Mouse (Mus musculus) monocyte, adult 5-6 weeks (primary cell): Measurements from ENCODE around the gene Rnf151. TPM values are rescaled to one million over a fixed set of nuclear protein-coding genes. Genes with fewer than 3 reads are reported as not detected.

Source experiments
- ATAC-seq: fragments of 153-309, 156-312 bp; replicated peaks from 2 replicates; pipeline ENCODE4 v1.8.0; 2017; ENCODE audit warnings: mild to moderate bottlenecking; ENCODE audit not compliant: low TSS enrichment, insufficient number of reproducible peaks, severe bottlenecking, poor library complexity, low FRiP score
- total RNA-seq: library from RNA; stranded (forward); fragments of 200-1000, 200-491, 200-594 nt; gene quantifications from 3 replicates; pipeline ENCODE4 v1.2.3, GENCODE M21; 2017

The Rnf151 gene
- total RNA-seq, 1 experiment from 2014 or later: not detected

DNA sequence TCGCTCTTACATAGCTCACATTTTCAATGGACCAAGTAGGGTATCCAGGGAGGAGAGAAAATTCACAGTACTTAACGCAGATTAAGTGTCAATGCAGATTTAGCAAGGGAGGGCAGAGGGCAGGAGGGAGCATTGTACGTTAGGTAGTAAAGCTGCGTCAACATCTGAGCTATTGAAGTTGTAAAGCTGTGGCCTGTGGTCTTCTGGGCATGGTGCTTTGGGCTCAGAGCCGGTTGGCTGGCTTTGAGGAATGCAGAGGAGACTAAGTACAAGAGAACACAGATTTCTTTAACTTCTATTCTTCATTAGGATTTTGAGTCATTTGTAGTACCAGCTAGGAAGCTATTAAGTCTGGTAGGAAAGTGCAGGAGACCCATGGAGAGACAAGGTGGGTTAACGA is 2.3 kb downstream of the Rnf151 start:
- ATAC-seq: no peak

DNA sequence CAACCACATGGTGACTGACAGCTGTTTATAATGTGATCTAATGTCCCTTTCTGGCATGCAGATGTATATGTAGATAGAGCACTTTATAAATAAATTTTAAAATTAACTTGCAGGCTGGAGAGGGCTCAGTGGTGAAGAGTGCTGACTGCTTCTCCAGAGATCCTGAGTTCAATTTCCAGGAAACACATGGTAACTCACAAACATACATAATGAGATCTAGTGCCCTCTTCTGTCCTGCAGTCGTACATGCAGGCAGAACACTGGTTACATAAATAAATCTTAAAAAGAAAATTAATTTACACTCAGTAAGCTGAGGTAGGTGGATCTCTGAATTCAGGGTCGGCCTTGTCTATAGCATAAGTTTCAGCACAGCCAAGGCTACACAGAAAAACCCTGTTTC is 9.2 kb downstream of the Rnf151 start:
- ATAC-seq: peak; percentile 62

DNA sequence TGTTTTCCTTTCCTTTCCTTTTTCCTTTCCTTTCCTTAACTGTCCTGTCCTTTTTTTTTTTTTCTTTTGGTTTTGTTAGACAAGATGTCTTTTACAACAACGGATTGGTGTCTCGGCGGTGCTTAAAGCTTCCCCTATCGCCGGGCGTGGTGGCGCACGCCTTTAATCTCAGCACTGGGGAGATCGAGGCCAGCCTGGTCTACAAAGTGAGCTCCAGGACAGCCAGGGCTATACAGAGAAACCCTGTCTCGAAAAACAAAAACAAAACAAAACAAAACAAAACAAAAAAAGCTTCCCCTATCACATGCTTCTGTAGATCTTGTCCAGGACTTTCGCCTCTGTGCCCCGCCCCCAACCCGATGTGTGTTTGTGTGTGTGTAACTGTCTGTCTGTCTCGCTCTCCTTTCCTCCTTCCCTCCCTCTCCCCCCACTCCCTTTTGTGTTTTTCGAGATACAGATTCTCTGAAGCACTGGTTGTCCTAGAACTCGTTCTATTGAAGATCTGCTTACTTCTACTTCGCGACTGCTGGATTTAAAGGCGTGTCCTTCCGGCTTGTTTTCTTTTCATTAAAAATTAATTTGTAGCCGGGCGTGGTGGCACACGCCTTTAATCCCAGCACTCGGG is 9.9 kb downstream of the Rnf151 start:
- ATAC-seq: no peak

DNA sequence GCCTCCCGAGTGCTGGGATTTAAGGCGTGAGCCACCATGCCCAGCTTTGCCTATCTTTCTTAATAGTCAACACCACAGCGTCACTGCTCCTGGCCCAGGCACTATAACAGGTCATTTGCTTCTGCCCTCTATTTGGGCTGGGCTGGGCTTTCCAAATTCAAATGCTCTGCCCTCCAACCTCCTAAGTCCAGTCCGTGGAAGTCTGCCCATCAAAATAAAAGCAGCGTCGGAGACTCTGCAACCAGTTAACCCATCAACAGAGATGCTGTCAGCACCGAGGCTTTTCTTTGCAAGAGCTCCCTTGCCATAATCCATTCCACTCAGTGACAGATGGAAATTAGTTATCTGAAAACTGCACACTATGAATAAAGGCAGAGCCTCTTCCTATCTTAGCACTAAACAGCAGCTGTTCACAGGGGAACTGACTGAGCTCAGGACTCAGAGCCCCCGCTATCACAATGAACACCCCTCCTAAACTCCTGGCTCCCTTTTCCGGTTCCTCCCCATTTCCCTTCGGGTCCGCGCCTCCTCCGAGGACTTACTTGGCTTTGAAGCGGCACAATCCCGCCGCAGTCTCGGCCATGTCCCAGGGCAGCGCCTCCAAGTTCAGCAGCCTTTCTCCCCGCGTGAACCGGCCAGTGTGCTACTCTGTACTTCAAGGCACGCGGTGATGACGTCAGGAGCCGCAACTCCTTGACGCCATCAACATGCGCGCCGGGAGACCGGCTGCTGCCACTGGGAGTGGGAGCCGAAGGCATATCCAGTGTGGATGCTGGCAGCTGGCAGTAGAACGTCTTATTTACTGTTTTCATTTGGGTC is 10.7 kb downstream of the Rnf151 start, which contains the start of gene Tbl3:
Tbl3 (minus strand) TSS at position 679 of the 819 bp plus-strand sequence.
- ATAC-seq: peak; percentile 91

DNA sequence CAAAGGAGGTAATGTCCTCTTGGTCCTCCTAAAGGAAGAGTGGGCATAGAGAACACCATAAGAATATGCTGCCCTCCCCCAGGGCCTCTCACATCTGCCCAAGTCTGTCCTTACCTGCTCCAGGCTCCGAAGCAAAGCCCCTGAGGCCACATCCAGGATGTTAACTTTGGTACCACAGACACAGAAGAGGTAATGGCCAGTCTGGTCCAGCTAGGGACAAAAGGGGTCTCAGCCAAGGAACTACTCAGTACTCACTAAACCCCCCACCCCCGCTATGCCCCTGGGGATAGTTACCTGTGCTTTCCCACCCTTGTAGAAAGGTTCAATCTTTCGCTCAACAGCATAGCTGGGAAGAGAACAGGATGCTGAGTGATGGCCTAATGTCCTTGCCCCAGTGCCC is 12.0 kb downstream of the Rnf151 start:
- no peak for ATAC-seq

DNA sequence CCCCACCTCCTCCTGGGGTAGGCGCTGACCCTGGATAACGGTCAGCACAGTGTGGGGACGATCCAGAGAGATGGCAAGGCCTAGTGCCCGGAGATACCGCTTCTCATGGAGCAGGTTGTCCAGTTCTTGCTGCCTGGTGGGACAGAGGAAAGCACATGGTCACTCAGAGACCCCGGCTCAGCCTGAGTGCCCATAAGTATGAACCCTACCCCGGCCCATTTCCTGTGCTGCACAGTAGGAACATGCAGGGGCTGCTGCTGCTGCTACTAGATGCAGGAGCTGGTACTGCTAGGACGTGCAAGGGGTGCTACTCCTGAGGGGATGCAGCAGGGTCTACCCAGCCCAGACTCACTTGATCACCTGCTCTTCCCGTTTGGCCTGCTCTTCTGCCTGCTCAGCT is 16.6 kb downstream of the Rnf151 start:
- ATAC-seq: no peak

DNA sequence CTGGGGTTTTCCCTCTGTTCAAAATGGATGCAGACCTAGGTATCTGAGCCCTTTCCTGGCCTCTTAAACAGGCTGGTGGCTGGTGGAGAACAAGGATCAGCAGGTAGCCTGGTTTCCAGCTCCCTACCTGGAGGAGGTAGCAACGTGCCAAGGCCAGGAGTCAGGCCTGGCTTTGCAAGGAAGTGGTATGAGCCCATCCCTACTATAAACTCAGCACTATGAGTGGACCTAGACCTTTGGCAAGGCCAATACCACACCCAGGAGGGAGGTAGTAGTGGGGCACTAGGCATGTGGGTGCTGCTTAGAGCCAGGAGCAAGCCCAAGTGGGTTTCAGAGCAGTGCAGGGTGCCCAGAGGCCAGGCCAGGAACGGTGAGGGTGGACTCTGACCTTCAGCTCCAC is 18.4 kb downstream of the Rnf151 start:
- no peak for ATAC-seq

DNA sequence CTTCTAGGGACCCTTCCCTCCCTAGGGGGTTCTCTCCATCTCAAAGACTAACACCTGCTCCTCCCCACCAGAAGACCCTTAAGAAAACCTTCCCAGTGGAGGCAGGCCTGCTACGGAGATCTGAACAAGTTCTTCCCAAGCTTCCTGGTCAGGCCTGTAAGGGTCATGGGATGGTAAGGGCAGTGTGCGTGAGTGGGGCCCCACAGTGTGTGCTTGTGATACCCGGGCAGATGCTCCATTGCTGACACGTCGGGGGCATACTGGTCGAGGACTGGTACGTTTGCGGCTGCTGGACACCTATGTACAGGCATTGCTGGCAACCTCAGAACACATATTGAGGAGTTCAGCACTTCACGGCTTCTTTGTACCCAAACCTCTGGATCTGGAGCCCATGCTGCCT is 19.1 kb downstream of the Rnf151 start:
- no peak for ATAC-seq

DNA sequence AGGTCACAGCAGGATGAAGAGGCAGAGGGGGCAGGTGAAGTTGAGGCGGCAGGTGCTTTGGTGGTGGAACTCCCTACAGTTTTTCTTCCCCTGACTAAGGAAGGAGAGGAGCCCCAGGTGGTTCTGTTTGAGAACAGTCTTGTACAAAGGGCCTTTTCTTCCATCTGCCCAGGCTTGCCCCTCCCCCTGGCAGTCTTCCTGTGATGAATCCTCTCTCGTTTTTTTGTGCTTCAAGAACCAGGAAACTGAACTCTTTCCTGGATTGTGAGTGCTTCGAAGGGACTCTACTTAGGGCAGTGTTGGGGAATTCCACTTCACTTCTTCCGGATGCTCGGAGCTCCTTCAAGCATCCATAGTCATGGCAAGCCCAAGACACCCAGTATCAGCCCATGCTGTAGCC is 19.9 kb downstream of the Rnf151 start:
- ATAC-seq: no peak

DNA sequence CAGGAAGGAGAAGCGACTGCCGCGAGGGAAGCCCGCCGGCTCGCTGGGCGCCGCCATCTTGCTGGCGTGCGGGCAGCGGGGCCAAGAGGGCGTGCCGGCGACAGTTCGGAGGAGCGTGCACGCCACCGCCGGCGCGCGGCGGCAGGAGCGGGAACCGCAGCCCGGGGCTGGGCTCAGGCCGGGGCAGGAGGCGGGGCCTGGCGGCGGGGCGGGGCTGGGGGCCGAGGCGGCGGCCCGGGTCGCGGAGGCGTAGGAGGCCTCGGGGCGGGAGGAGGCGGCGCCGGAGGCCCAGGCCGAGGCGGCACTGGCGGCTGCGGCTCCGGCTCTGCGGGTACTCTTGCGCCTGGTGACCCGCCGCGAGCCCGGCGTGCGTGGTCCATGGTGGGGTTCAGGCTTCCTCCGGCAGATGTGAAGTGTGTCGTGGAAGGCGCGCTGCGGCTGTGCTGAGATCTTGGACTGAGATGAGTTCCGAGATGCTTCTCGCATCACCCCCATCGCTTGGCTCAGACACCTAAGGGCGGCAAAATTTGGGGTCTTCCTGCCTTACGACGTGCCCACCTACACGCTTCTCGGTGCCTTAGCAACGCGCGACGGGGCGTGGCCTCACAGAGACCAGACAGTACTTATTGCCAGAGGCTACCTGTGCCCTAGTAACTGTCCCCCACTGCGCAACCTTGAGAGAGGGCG is 21.7 kb downstream of the Rnf151 start, which contains the start of the genes Gfer and Noxo1:
Gfer (minus strand) TSS at position 146 of the 687 bp plus-strand sequence.
Noxo1 (plus strand) TSS at position 224 of the 687 bp plus-strand sequence.
- peak; percentile 41 for ATAC-seq

DNA sequence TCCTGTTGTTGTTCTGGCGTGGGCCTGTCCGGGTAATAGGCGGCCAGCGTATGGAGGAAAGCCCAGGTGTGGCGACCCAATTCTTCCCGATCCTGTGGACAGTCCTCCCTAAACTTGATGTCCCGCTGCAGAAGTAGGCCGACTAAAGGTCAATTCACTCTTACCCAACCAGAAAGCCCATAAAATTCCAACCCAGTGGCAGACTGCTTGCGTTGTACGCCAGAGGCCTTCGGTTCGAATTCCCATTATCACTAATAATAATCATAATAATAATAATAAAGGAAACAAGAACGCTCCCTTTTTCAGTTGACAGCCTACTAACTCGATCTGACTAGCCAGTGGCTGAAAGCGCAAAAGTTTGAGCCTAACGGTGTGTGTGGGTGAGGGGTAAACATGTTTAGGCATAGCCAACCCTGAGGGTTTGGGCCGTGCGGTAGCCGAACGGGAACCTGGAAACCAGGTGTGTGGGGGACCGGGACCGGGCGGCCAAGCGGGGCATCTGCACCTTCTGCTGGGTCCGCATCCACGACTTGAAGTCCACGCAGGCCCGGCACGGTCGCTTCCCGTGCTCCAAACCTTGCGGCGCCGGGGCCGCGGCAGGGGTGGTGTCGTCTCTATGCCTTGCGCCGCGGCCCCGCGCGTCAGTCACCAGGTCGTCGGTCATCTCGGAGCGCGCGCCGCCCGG is 22.4 kb downstream of the Rnf151 start:
- no peak for ATAC-seq

DNA sequence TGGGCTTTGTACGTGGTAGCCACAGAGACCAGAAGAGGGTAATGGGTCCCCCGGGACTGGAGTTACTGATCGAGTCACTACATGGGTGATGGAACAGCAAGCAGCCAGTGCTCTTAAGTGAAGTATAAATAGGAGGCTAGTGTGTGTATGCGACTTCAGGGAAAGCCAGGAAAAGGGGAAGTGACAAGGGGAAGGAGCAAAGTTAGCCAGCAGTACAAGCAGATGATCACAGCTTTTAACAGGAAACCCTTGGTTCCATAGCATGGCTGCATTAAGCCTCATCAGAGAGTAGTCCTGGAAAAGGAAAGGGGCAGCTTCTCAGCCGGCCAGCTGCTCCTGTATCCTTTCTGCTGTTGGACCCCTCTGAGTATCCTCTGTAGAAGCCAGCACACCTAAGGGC is 25.5 kb downstream of the Rnf151 start:
- ATAC-seq: no peak

DNA sequence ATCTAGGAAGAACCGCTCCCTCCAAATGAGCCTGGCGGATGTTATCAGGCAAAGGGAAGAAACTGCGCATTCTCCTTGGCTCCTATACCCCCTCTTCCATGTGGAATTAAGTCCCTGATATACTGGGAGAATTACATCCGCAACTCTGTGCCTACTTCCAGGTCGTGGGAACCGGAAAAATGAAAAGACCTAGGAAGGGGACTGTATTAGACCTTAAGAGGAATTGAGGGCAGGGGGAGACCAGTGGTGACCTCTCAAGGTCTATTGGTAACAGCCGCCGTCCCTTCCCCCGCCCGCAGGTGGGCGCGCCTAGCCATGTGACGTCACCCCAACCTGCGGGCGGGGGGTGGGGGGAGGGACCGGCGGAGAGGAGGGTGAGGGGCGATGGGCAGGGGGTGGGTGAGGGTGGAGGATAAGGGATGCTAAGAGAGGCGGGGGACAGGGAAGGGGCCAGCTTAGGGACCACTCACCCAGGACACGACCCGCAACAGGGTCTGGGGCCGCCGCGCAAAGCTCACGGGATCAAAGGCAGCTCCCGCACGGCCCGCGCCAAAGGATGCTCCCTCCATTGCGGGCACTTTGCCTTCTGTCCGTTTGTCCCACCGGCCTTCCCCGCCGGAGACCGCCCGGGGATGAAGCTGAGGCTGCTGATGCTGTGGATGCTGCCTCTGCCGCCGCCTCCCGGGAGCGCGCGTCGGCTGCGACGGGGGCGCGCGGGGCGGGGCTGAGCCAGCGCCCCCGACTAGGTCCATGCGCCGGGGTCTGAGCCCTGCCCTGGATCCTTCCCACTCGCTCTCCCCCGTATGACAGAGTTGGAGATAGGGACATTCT is 28.4 kb downstream of the Rnf151 start, which contains the start of gene Syngr3:
Syngr3 (minus strand) TSS at position 705 of the 831 bp plus-strand sequence.
- ATAC-seq: no peak

DNA sequence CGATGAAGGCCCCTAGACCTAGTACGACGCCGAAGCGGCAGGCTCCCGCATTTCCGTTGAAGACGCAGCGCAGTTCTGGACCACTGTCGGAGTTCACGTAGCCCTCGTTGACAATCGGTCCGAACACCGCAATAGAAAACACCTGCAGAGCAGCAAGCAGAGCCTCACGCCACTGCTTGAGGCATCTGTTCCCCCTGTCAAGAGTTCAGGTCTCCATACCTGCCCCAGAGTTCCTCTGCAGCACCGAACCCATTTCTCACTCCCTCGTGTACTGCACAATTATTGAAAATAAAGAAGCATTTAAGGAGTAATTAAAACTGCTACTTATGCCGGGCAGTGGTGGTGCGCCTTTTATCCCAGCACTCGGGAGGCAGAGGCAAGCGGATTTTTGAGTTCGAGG is 30.3 kb downstream of the Rnf151 start:
- no peak for ATAC-seq

DNA sequence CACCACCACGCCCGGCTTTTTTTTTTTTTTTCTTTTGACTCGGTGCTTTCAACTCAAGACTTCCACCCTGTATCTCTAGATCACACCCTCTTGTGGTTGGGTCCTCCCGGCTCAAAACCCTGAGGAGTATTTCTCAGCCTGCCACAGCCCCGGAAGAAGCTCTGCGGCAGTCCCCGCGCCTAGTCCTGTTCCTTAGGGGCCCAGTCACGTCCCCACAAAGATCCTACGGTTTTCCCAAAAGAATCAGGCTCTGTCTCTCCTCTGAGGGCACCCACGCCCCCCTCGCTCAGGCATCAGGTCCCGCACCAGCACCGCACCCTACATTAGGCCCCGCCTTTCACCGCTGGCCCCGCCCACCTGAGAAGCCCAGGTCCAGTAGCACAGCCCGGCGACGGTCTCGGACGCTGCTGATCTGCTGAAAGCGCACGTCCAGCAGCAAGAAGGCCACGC is 30.7 kb downstream of the Rnf151 start:
- ATAC-seq: peak; percentile 57; the same call in 1 of the 2 replicates

DNA sequence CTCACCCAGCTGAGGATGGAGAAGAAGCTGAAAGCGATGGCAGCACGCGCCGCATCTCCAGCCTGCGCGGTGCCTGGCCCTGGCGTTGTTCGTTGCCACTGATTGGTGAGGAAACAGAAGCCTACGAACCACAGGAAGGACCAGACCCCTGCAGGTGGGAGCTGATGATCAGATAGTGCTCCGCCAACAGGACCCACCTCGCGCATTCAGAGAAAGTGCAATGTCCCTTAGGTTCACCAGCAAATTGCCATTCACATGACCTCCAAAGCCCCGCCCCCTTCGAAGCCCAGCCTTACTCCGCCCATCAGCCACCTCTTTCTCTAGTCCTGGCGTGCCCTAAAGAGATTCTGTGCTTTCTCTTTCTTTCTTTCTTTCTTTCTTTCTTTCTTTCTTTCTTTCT is 31.3 kb downstream of the Rnf151 start:
- ATAC-seq: peak; percentile 58; the same call in 1 of the 2 replicates

DNA sequence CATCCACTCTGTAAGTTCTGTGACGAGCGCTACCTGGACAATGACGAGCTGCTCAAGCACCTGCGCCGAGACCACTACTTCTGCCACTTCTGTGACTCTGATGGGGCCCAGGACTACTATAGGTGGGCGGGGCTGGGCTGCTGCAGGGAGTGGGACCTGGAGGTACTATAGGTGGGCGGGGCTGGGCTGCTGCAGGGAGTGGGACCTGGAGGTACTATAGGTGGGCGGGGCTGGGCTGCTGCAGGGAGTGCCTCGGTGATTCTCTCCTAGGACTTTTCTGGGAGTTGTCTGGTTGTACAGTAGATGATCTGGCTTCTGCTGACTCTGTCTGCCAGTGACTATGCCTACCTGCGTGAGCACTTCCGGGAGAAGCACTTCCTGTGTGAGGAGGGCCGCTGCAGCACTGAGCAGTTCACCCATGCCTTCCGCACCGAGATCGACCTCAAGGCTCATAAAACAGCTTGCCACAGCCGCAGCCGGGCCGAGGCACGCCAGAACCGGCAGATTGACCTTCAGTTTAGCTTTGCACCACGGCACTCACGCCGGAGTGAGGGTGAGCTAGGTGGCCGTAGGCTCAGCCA is 40.3 kb downstream of the Rnf151 start:
- ATAC-seq: no peak

DNA sequence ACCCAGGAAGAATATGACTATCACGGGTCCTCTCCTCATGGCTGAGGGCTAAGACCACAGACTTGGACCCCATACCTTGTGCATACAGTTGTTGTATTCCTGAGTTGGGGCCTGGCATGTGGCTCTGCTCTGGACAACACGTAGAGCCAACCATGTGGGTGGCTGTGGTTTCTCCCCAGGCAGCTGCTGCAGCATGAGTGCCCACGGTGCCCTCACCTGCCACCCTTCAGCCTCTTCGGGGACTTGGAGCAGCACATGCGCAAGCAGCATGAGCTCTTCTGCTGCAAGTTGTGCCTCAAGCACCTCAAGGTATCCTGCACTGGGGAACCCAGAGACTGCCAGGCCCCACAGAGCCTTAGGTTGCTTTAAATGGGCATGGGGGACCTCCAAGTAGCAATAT is 41.0 kb downstream of the Rnf151 start:
- ATAC-seq: no peak
